Mouse (Mus musculus) urinary bladder, postnatal 4 days (tissue): ENCODE data around the gene Snupn.
"Not testable (repeated sequence)": the region's sequence is repeated elsewhere in the genome, so short reads cannot be mapped to it uniquely, and the experiment has no call there.

Experiments
- DNase-seq, 2 experiments: peaks; one replicate each; pipeline ENCODE4 v3.0.0; 2021 to 2022; ENCODE audit warnings: low spot score in 2 of 2

The Snupn gene

GRCm38 (mm10) chr9:56930556-56930955 is 20.1 kb upstream of the Snupn start:
- no peak for DNase-seq

GRCm38 (mm10) chr9:56936861-56937222 is 13.8 kb upstream of the Snupn start:
- DNase-seq = no peak

GRCm38 (mm10) chr9:56937223-56938160 is 13.2 kb upstream of the Snupn start, which contains the start of gene Imp3:
Gene Imp3 (plus strand): TSS chr9:56937475.
- DNase-seq = peak; percentile 78 to 84

- no peak for DNase-seq
Measured at GRCm38 (mm10) chr9:56938374-56938773, 12.3 kb upstream of the Snupn start.

GRCm38 (mm10) chr9:56947481-56947880 is 3.2 kb upstream of the Snupn start:
- DNase-seq = not testable (repeated sequence)

GRCm38 (mm10) chr9:56948699-56949098 is 2.0 kb upstream of the Snupn start:
- not testable (repeated sequence) for DNase-seq

GRCm38 (mm10) chr9:56949767-56950166 is 911 bp upstream of the Snupn start:
- no peak for DNase-seq

- no peak for DNase-seq
Measured at GRCm38 (mm10) chr9:56953562-56953961, 2.9 kb downstream of the Snupn start.

- DNase-seq = no peak
Measured at GRCm38 (mm10) chr9:56956966-56957675, 6.4 kb downstream of the Snupn start.

- DNase-seq = no peak
Measured at GRCm38 (mm10) chr9:56958689-56959088, 8.0 kb downstream of the Snupn start.

- no peak for DNase-seq
Measured at GRCm38 (mm10) chr9:56961591-56961990, 10.9 kb downstream of the Snupn start.

GRCm38 (mm10) chr9:56970158-56970557 is 19.5 kb downstream of the Snupn start:
- DNase-seq = no peak

GRCm38 (mm10) chr9:56973960-56974524 is 23.4 kb downstream of the Snupn start:
- no peak for DNase-seq

GRCm38 (mm10) chr9:56975199-56975598 is 24.5 kb downstream of the Snupn start:
- DNase-seq = no peak

- DNase-seq = no peak
Measured at GRCm38 (mm10) chr9:56980186-56980585, 29.5 kb downstream of the Snupn start.

- no peak for DNase-seq
Measured at GRCm38 (mm10) chr9:56981502-56981901, 30.8 kb downstream of the Snupn start.

- DNase-seq = peak; percentile 87 to 93
Measured at GRCm38 (mm10) chr9:56994286-56995197, 43.9 kb downstream of the Snupn start, which contains the start of gene Ptpn9. Gene Ptpn9 (plus strand): TSS chr9:56994923.

- peak; percentile 66 to 67 for DNase-seq
Measured at GRCm38 (mm10) chr9:56995198-56996027, 44.7 kb downstream of the Snupn start.

GRCm38 (mm10) chr9:56996028-56996346 is 45.3 kb downstream of the Snupn start:
- DNase-seq = no peak

GRCm38 (mm10) chr9:56997206-56997605 is 46.5 kb downstream of the Snupn start:
- DNase-seq = not testable (repeated sequence)
